Mouse (Mus musculus) lung, adult 18-20 months (tissue): ENCODE data around the gene Nkx2-2.

Experiments
- DNase-seq, 2 experiments: peaks; one replicate each; pipeline ENCODE4 v3.0.0; 2022; ENCODE audit warnings: mixed read lengths in 2 of 2

Nkx2-2 gene

DNA sequence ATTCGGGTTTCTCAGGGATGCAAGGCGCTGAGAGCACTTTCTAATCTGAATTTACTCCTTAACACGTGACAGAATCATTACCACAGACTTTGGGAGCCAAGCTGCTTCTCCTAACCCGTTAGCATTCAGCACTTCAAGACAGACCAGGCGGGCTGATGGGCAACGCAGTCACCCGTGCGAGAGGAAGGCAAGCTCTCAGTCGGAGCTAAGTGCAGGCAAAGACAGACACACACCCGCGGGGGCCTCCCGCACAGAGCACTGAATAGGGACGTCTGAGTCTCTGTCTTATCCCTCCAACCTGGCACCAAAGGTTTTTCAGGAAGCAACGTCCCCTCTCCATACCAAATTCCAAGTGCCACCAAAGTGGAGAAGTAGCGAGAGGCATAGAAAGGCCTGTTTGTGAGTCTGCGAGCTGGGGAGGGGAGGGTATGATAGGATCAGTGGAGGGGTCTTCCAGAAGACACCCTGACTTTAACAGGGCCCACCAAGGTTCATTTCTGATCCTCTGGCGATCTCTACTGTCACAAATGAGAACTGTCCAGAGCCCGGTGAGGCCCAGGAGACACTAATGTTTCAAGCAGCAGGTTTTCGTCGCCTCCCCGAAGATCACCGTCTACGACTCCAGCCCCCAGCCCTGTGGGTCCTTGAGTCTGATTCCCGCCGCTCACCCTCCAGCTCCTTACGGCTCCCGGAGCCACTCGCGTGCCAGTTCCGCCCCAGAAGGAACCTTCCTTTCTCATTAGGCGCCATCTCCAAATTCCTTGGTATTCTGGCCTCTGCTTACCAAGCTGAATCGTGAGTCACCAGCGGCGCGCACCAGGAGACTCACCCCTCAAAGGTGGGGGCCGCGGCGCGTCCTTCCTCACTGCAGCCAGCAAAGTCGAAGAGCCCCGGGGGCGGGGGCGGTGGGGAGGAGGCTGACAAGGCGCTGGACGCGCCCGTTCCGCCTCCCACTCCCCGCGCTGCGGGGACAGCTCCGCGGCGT is at the start of gene Nkx2-2:
TSS of gene Nkx2-2 (minus strand) at position 973 of the 985 bp plus-strand sequence.
- no peak for DNase-seq

DNA sequence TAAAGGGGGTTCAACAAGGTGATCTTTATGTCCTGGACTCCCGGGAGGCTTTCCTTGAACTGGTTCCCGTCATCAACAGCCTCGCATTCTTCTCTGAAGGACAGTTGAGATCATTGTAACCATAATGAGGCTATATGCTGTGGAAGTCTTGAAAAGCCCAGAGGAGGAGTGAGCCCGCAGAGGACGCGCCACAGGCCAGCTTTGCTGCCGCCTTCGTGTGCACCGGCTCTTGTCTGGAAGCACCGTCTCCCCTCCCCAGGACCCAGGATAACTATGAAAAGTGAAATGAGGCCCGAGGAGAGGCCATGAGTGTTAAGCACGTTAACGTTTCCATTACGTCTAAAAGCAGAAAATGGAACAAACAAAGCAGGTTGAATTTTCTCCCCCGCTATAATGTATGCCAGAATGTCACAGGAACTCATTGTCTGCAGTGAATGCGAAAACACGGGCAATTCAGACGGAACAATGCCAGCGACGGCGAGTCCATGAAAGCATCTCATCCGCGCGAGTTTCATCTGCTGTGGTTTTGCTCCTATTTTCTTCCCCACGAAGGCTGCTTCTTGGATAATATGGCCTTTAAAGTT is 41.8 kb upstream of the Nkx2-2 start:
- DNase-seq: no peak

DNA sequence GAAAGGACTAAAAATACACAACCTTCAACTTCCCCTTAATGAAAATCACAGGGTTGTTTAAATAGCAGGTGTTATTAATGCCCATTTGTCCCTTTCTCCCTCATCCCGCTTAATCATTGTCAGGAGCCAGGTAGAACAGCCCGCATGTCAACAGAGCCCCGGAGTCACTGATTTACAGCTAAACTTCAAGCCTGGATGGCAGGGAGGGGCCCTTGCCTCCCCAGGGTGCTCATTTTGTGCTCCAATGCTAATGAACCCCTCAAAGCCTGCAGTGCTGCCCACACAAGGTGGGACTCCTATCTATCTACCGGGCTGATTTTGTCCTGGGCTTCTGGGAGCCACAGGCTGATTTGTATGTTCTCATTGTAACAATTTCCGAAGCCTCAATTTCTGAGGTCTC is 37.1 kb upstream of the Nkx2-2 start:
- DNase-seq: no peak

DNA sequence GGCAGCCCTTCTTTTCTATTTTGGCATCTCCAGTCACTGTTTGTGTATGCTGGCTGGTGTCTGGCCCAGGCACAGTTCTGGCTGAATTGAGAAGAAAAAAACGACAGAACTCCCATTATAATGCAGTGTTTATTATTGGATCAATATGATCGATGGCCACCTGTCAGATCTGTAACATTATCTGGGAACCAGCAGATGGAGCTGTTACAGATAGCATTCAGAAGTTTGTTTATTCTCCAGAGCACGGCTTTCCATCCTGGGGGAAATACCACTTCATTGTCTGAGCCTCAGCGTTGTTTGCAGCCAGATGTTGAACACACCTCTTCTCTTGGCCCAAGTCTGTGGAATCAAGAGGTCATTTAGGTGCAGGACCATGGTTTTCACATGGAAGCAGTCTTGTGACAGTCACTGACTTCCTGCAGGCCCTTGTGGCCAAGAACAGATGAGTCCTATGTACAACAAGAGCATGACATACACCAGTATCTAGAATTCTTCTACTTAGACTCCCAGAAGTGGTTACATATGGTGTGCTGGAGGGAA is 11.1 kb upstream of the Nkx2-2 start:
- no peak for DNase-seq

DNA sequence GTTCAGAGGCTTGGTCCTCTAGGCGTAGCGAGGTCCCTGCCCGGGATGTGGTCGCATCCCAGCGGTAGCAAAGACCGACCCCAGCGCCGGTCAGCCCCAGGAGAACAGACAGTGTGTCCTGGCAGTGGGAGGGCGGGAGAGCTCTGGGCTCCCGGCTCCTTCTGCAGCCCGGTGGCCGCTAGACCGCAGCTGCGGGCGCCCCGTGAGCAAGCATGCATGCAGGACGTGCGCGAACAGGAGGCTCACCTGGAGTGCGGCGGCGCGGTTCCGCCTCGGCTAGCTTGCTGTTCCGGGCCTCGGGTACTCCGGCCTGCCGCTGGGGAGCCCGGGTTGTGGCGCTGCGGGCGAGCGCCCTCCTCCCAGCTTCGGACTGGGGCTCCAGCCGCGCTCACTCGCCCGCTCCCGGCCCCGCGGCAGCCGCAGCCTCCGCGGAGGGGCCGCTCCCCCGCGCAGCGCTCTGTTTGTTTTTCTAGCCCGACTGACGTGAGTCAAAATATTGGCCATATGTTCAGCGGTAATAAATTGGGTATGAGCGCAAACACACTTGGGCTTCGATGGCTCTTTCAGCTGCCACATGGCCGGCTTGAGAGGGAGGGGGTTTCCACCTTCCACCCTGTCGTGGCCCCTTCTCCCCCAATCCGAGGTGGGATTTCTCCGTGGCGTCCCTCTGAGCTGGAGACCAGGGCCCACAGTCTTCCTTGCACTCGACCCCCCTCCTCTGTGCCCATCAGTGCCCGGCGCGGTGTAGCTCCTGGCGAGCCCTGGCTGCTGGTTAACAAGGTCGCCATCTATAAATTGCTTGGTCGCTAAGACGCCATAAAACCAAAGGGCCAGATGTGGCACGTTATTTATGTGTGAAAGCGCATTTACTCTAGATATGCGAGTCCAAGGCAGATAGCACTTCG is 920 bp upstream of the Nkx2-2 start:
- DNase-seq: no peak

DNA sequence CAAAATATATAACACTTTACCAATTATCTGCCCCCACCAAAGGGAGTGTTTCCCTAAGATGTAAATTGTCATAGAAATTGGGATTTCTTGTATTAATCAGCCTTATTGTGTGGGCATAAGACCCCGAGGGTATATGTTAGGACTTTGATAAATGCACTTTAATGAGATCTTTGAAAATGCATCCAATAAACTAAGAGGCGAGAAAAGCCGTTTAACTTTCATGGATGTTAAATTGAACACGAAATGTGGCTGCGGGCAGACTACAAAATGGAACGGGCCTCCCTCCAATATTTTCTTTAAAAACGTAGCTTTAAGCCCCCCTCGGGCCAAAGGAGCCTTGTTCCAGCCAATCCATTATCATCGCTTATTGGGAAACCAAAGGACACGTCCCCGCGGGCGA is 1.3 kb downstream of the Nkx2-2 start:
- DNase-seq: no peak

DNA sequence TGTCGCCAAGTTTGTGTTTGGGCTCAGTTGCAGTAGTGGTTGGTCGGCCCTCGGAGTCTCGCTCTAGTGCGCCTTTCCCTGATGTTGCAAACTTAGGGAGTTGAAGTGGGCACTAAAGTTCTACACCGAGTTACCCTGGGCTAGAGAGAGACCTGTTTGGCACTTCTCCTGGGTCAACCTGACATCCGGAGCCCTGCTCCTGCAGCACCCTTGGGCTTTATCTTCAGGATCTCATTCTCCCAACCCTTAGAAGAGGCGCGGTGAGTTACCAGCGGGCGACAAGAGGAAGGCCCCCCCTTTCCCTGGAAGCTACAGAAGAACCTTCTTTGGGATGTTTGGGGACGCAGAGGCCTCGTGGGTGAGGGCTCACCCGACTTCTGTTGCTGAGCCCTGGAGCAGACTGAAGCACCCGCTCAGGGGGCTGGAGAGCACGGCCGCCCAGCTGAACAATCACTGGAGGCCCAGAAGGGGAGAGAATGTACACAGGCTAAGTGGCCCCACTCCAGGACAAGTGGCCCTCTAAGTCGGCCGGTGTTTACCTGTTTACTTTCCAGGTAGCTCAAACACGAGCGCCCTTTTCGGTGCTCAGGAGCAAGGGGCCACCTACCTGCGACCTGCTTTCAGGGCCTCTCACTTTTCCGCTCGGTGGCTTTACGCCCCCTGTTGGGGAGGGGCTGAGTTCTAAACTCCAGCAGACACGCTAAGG is 3.6 kb downstream of the Nkx2-2 start:
- DNase-seq: peak; percentile 89 to 90

DNA sequence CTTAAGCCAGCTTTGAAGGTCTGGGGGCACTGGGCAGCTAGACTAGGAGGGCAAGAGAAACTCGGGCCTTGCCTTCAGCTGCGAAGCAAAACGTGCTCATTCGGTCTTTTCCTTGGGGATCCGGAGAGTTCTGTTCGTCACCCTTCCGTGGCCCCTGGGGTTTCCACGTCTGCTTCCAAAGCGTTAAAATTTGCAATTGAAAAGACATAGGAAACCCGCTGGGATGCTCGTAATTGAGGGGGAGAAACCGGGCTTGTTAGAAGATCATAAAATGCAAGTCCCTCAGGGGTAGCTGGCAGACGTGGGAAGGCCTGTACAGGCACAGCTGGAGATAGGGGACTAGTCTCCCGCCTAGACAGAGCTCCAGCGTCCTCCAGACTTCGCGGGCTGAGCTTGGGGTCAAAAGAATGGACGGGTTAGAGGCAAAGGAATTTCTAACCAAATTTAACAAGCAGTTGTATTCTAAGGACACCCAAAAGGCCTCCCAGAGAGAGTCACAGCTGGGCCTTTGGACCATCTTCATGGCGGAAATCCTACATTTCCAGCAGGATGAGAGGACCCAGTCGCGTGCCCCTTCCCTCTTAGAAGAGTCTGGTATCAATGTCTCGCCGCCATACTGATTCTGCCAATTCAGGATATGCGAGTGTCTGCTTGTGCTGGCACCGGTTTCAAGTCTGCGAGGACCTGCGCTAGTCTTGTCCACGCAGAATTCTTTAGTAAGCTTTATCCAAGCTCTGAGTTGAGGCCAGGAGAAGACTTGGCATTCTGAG is 4.3 kb downstream of the Nkx2-2 start:
- DNase-seq: no peak

DNA sequence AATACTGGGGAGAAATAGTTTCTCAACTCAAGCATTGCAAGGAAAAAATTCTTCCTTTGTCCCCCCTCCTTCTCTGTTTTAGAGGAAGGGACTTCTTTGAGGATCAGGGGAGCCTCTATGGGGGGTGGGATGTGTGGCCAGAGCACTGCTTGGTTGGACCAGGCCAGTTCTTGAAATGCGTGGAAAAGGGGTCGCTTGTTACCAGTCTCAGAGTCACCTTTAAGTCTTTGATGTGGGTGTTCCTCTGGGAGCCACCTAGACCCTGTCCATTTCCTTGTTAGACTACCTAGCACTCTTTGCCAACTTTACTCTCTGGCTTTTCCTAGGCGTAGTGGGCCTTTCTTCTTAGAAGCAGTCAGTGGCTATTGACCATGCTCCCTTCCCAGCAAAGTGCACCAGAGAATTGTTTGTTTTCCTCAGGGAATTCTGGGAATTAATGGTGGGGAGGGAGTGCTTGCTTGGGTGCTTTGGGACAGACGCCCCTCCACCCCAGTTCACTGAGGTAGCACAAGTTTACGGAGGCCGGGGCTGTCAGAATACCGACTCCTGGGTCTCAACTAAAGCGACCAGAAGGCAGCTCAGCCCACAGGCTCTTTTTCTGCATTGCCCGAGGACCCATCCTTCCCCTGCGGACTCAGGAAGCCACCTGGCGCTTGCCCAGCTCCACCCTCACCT is 5.0 kb downstream of the Nkx2-2 start:
- no peak for DNase-seq

DNA sequence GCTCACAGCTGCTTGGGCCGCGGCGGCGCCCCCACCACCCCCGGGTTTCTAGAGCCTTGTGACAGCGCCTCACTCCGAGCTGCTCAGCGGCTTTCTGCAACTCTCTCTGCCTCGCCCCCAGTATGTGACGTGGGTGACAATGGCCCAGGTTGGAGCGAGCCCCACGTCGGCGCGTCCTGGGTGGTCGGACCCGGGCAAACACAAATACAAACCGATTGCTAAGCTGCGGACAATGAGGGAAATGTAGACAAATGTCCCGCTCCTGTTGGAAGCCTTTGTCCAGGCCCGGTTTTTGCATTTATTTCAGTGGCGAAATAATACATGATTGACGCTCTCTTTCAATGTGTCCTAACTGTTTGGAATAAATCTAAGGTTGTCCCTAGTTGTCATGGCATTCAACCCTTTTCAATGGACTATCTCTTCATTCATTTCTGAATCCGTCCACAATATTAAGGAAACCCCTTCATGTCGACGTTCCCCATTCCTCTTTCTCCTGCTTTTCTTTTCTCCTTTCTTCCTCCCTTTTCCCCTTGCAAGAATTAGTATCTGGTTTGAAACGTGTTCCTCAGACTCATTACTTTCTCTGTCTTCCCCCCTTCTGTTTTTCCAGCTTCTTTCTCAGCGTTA is 5.9 kb downstream of the Nkx2-2 start:
- no peak for DNase-seq

DNA sequence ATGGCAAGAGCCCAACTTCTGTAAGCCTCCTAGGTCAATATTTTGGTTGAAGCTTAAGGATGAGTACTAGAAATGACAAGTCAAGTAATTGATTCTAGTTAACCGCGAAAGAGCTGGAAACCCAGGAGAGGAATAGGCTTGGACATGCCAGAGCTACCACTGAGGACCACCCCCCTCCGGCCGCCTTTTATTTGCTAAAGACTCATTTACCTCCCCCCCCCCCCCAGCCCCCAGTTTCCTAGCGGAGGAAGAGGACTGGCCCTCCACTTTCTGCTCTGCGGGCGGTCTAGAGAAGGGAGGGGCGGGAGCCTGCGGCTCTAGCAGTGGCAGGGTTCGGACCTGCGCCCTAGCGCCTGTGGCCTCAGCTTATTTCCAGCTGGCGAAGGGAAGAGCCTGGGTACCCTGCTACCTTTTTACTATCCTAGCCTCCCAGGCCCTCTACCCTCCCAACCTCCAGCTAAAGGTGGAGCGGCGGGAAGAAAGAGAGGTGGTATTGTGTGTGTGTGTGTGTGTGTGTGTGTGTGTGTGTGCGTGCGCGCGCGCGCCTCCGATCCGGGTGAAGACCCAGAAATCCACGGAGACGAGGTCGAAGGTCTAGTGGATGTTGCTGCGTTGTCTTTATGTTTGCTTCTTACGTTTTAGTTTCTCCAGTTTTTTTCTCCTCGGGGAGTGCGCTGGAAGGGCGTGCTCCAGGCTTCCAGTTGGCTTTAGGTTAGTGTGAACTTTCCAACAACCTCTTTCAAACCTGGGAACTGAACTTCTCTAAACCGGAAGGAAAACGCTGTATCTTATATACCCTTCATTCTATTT is 6.8 kb downstream of the Nkx2-2 start:
- no peak for DNase-seq

DNA sequence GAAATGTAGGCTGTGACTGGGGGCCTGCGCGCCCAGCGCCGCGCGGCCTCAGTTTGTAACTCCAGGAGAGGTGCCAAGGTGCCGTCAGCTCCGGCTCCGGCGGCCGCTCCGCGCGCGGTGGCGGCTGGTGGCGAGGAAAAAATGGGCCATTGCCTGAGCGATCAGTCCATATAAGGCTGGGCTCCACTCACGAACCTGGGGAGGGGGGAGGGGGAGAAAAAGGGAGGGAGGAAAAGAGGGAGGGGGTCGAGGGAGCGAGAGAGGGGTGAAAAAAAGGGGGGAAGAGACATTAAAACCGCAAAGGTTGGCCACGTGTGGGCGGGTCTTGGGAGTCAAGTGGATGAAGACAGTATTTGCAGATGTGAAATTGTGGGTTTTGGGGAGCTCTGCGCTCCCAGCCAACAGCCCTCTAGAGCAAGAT is 7.8 kb downstream of the Nkx2-2 start:
- DNase-seq: no peak

DNA sequence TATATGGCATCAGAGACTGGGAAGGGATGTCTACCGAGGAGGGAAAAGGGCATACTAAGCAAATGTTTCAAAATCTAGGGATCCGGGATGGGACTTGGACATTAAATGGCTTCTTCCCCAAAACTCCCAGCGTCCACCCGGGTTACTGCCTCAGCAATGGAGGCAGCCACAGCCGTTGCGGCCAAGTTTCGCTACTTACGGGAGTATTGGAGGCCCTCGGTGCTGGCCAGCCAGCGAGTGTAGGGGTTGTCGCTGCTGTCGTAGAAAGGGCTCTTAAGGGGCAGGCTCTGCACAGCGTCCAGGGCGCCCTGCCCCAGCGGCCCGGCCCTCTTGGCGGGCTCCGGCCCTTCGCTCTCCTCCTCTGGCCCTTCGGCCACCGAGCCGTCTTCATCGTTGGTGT is 8.5 kb downstream of the Nkx2-2 start:
- DNase-seq: no peak

DNA sequence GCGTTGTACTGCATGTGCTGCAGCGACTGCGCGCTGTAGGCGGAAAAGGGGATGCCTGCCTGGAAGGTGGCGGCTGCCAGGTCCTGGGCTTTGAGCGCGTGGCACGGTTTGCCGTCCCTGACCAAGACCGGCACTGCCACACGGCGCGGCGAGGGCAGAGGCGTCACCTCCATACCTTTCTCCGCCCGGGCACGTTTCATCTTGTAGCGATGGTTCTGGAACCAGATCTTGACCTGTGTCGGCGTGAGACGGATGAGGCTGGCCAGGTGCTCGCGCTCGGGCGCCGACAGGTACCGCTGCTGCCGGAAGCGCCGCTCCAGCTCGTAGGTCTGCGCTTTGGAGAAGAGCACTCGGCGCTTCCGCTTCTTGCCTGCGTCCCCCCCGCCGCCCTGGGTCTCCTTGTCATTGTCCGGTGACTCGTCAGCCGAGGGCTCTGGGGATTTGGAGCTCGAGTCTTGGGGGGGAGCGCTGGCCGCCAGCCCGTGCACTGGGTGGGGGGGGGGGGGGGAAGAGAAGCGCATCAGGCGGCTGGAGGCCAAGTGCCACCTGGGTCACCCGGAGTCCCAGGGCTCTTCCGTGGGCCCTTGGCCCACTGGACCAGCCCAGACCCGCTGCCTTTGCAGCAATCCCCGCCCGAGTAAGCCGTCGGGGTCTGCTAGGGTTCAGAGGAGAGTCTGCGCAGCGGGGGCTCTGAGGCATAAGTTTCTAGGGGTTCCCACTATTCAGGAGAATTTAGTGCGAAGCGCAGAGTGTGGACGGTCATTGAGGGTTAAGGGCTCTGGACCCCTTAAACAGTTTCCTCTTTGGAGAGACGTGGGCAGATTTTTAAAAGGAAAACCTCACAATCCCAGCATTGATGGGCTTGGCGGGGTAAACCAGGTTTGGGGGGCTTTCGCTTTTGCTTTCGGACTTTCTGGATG is 9.7 kb downstream of the Nkx2-2 start:
- DNase-seq: no peak

DNA sequence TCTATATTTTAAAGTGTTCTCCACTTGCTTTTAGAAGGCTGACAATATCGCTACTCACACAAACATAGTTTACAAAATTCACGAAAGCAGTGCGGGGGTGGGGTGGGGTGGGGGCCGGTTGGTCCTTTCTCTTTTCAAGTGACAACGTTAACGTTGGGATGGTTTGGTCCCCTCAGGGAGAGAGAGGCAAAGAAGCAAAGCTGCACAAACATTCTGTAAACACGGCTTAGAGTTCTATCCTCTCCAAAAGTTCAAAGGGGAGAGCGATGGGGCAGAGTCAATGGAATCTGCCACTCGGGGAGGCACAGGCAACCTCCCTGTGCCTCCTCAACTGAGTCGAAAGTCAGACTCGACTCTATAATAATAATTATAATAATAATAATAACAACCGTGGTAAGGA is 10.5 kb downstream of the Nkx2-2 start:
- DNase-seq: no peak

DNA sequence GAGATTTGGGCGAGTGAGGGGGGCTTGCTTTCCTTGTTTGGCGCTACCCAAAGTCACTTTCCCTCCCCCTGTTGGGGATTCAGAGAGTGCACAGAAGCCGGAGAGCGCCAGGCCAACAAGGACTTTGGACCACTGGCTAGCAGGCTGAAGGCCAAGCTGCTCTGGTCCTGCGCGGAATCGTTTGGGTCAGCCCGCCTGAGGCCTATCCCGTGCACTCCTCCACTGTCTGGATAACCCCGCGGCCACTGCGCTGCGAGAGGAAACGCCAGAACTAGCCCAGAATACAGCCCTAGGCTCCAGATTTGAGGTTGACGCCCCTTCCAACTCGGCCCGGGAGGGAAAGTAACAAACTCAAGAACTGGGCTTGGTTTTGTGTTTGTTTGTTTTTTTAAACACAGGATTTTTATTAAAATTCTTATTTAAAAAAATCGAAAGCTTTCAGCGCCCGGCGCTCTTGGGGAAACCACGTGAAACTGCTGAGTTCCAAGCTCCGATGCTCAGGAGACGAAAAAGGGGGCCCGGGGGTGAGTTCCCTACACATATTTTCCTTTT is 11.3 kb downstream of the Nkx2-2 start:
- no peak for DNase-seq

DNA sequence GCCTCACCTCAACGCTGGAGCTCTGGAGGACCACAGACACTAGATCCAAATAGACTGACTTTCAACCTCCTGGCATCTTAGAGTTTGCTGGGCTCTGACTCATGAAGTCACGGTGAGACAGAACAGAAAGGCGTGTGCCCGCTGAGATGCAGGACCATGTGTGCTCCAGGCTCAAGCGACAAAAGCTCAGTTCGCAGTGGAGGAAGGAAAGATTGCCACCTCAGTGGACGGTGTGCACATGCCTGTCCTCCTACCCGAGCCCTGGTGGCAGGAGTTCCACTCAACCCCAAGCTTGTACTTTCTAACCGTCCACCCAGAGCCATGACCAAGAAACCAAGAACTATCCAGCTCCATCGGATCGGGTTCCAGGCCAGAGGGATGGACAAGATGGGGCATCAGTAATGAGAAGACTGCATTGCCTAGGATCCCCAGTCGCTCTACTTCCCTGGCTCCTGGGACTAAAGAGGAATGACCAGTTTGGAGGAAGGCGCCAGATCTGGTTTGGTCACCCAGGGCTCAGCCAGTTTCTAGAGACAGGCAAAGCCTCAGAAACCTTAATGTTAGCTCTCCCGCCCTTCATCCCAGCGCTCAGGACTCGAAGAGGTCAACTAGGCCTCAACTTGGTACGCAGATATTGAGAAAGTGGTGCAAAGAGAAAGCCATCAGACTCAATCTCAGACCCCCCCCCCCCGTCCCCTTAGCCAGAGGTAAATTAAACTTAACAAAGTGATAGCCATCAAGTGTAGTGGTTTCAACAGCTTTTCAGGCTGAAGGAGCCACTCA is 11.9 kb downstream of the Nkx2-2 start:
- no peak for DNase-seq
